9 mouse cellular contexts compared by ENCODE assay signal in genomic region chr3:21564211-21564781, GRCm38 (mm10).
DNase-seq lines count a peak whose midpoint lies in the region; ATAC-seq and TF ChIP-seq lines count a peak whose summit lies in the region.
"Had no signal": no experiment of that assay in that cellular context is flagged by ENCODE, and none has a peak within 500 bp of the region (broad histone marks: within the 10 kb centered on the region; RNA-seq: fewer than 3 reads in every experiment).

No protein-coding gene starts in this region.

- in situ Hi-C loops in Patski (cut with MboI; ENCODE audit: low pct_unique_long_range_greater_than_20kb), result loop anchor here (5.0 kb wide), 3 partner anchors 253 to 528 kb away; no protein-coding TSS in a partner anchor

- no peaks in the 10 kb centered on the region for H3K36me3 ChIP-seq in hindbrain, embryonic 13.5 days
- H3K36me3 ChIP-seq in liver, postnatal 0 days (replicated peaks; ENCODE audit: insufficient read depth, low read length), result no peaks in the 10 kb centered on the region
- H3K36me3 ChIP-seq: liver, embryonic 13.5 days had no signal

- H3K4me1 ChIP-seq in hindbrain, embryonic 13.5 days (replicated peaks), result peaks cover 17% of the 10 kb centered on the region
- H3K4me1 ChIP-seq in liver, postnatal 0 days (ENCODE audit: insufficient read depth), result no peaks in the 10 kb centered on the region
- H3K4me1 ChIP-seq: liver, embryonic 13.5 days had no signal

- CTCF ChIA-PET in Patski (lab: Charles Lee), result interaction anchor here (0.8 to 1.9 kb wide), 6 partner anchors 11 to 236 kb away, joined by 3 to 8 read pairs (median 4); no protein-coding TSS in a partner anchor

- no peak for TF ChIP-seq EP300 in liver, postnatal 0 days (IDR thresholded peaks at IDR 0.05; ENCODE audit: low read depth)

- no peak overlapping the region for H3K4me2 ChIP-seq in hindbrain, embryonic 13.5 days
- no peak overlapping the region for H3K4me2 ChIP-seq in liver, postnatal 0 days (ENCODE audit: low read depth, low read length)
- H3K4me2 ChIP-seq: liver, embryonic 13.5 days had no signal

- no peak for TF ChIP-seq CTCF in Patski (IDR thresholded peaks at IDR 0.05)
- TF ChIP-seq CTCF in liver, postnatal 0 days (IDR thresholded peaks at IDR 0.05; ENCODE audit: low read depth), result no peak

- H3K4me3 ChIP-seq in hindbrain, embryonic 13.5 days, result no peak overlapping the region
- H3K4me3 ChIP-seq in liver, postnatal 0 days (ENCODE audit: low read depth, low read length), result no peak overlapping the region
- H3K4me3 ChIP-seq: liver, embryonic 13.5 days had no signal

- peak; percentile 58 for ATAC-seq in Patski
- peak; percentile 85 for ATAC-seq in hindbrain, embryonic 13.5 days (ENCODE audit: low FRiP score)
- ATAC-seq in liver, postnatal 0 days, result no peak

- no peaks in the 10 kb centered on the region for H3K9me3 ChIP-seq in hindbrain, embryonic 13.5 days
- no peaks in the 10 kb centered on the region for H3K9me3 ChIP-seq in liver, postnatal 0 days (ENCODE audit: low read length)
- H3K9me3 ChIP-seq: liver, embryonic 13.5 days had no signal

- H3K9ac ChIP-seq in hindbrain, embryonic 13.5 days, result no peak overlapping the region
- H3K9ac ChIP-seq in liver, postnatal 0 days (replicated peaks), result no peak overlapping the region
- H3K9ac ChIP-seq: liver, embryonic 13.5 days had no signal

- no peaks in the 10 kb centered on the region for H3K27me3 ChIP-seq in Patski
- no peaks in the 10 kb centered on the region for H3K27me3 ChIP-seq in hindbrain, embryonic 13.5 days
- no peaks in the 10 kb centered on the region for H3K27me3 ChIP-seq in liver, postnatal 0 days (ENCODE audit: insufficient read depth, low read length)
- H3K27me3 ChIP-seq: liver, embryonic 13.5 days had no signal

- WGBS in hindbrain, embryonic 13.5 days, result 18% methylated on average over 3 of the region's 3 CpGs
- WGBS in liver, postnatal 0 days (ENCODE audit: insufficient replicate concordance), result 35% methylated on average over 3 of the region's 3 CpGs

- H3K27ac ChIP-seq in hindbrain, embryonic 13.5 days, result peak overlapping the region; percentile 72
- H3K27ac ChIP-seq in liver, postnatal 0 days (ENCODE audit: low read depth), result no peak overlapping the region
- H3K27ac ChIP-seq: liver, embryonic 13.5 days had no signal

- POLR2A ChIA-PET in Patski (lab: Charles Lee), result interaction anchor here (0.6 to 1.3 kb wide), 4 partner anchors 19 to 370 kb away, joined by 3 to 6 read pairs (median 4); no protein-coding TSS in a partner anchor

- DNase-seq in Patski (ENCODE audit: low read depth, low spot score), result peak; percentile 74
- peak; percentile 46 to 77 for DNase-seq in cerebellum, postnatal 4 days (ENCODE audit: low spot score in 2 of 2)
- DNase-seq in gastrocnemius, adult 18-20 months (ENCODE audit: low spot score), result peak; percentile 86
- peak; percentile 79 to 84 for DNase-seq in layer of hippocampus, postnatal 10 days (ENCODE audit: low spot score in 2 of 2)
- peak; percentile 86 for DNase-seq in lung, postnatal 36 days
- peak; percentile 95 to 96 for DNase-seq in right cerebral cortex, postnatal 10 days (ENCODE audit: low spot score in 2 of 2)
- DNase-seq in liver, postnatal 0 days, result no peak
- DNase-seq: liver, embryonic 13.5 days had no signal
